Mouse (Mus musculus) small intestine, adult 2 months (tissue): Measurements from ENCODE around the gene Nampt. TPM values are rescaled to one million over a fixed set of nuclear protein-coding genes. Genes with fewer than 3 reads are reported as not detected.

ENCODE experiments used
- H3K27ac ChIP-seq: fragments of 200-500 bp; 2 replicates; pipeline ENCODE4 v1.5.1; 2012; ENCODE audit warnings: low read depth, low read length, control low read depth, inconsistent platforms; ENCODE audit not compliant: insufficient read depth
- H3K27me3 ChIP-seq: fragments of 200-500 bp; 2 replicates; pipeline ENCODE4 v1.6.1; 2012; ENCODE audit warnings: mild to moderate bottlenecking, moderate library complexity, low read length, inconsistent platforms; ENCODE audit not compliant: control insufficient read depth, insufficient read depth
- H3K36me3 ChIP-seq: fragments of 200-500 bp; 2 replicates; pipeline ENCODE4 v1.6.1; 2012; ENCODE audit warnings: mild to moderate bottlenecking, low read length, control low read depth, inconsistent platforms; ENCODE audit not compliant: control insufficient read depth, insufficient read depth
- H3K4me1 ChIP-seq: fragments of 200-500 bp; 2 replicates; pipeline ENCODE4 v1.6.1; 2012; ENCODE audit warnings: low read length, inconsistent platforms, mixed read lengths; ENCODE audit not compliant: control insufficient read depth, insufficient read depth, insufficient read length
- H3K4me3 ChIP-seq: fragments of 200-500 bp; 2 replicates; pipeline ENCODE4 v1.5.1; 2012; ENCODE audit warnings: low read depth, mild to moderate bottlenecking, control low read depth, inconsistent platforms, low read length, moderate library complexity
- CTCF ChIP-seq: fragments of 200-500 bp; IDR thresholded peaks from 2 replicates; pipeline ENCODE4 v1.5.1; 2012; ENCODE audit warnings: low read depth, mild to moderate bottlenecking, control low read depth, inconsistent platforms, low read length, moderate library complexity, mixed read lengths; ENCODE audit not compliant: insufficient replicate concordance, insufficient read length; ENCODE audit errors: extremely low read depth
- POLR2A ChIP-seq: fragments of 200-500 bp; IDR thresholded peaks from 2 replicates; pipeline ENCODE4 v1.6.1; 2012; ENCODE audit warnings: low read depth, mild to moderate bottlenecking, control low read depth, inconsistent platforms, low read length, moderate library complexity
- WGBS: fragments of 180-500 bp; shearing (Covaris S2); methylation state at CpG from one replicate; pipeline ENCODE4 v1.1.7; 2018; 5-methylcytosine and 5-hydroxymethylcytosine counted together
- polyA plus RNA-seq: library from polyadenylated mRNA; depleted of rRNA; stranded (reverse); fragments of >200 nt; gene quantifications from 2 replicates; pipeline ENCODE4 v1.2.3, GENCODE M21; 2012; rRNA removed

The Nampt gene
- polyA plus RNA-seq, 1 experiment, result 7.9 TPM

GRCm38 (mm10) chr12:32897199-32898120 is 78.1 kb downstream of the Nampt start:
- no peak overlapping the region for H3K4me3 ChIP-seq
- no peak overlapping the region for H3K27ac ChIP-seq
- WGBS, result 46% methylated on average over 13 of the region's 13 CpGs
- TF ChIP-seq CTCF (peak; percentile 94), POLR2A (no peak)
- no peaks in the 10 kb centered on the region for H3K4me1 ChIP-seq
- no peaks in the 10 kb centered on the region for H3K27me3 ChIP-seq
- no peaks in the 10 kb centered on the region for H3K36me3 ChIP-seq

- TF ChIP-seq CTCF, result no peak
- no peak for TF ChIP-seq POLR2A
- 74% methylated on average over 3 of the region's 3 CpGs for WGBS
Observed at GRCm38 (mm10) chr12:32901005-32901404, 81.7 kb downstream of the Nampt start.

More at GRCm38 (mm10) chr12:32901005-32901404, 81.7 kb downstream of the Nampt start:
- H3K27me3 ChIP-seq, result no peaks in the 10 kb centered on the region
- H3K27ac ChIP-seq, result no peak overlapping the region
- no peak overlapping the region for H3K4me3 ChIP-seq
- no peaks in the 10 kb centered on the region for H3K36me3 ChIP-seq
- H3K4me1 ChIP-seq, result no peaks in the 10 kb centered on the region

Other genes with a start within 250 kb of the Nampt start
- gene Sypl, start 134.3 kb downstream of the Nampt start, polyA plus RNA-seq, result 21.7 and 33.1 TPM in 2 replicates